Mouse (Mus musculus) neural tube, embryonic 11.5 days (tissue): Measurements from ENCODE around the gene Dazap1. TPM values are rescaled to one million over a fixed set of nuclear protein-coding genes. Genes with fewer than 3 reads are reported as not detected.
A peak's percentile ranks its signal among the peaks of the same experiment; 100 is the strongest.

Experiments used
- ATAC-seq: fragments of 200-750 bp; cut with Nextera tagmentation; 2 replicates; pipeline ENCODE4 v1.8.0; 2017; ENCODE audit warnings: moderate number of reproducible peaks, mild to moderate bottlenecking, moderate TSS enrichment, moderate library complexity; ENCODE audit not compliant: insufficient read depth, low FRiP score, low TSS enrichment
- DNase-seq: peaks from one replicate; pipeline ENCODE4 v3.0.0-alpha.2; 2015; ENCODE audit warnings: low spot score
- H3K27ac ChIP-seq: fragments of 300-500 bp; sonication (generic); 2 replicates; pipeline ENCODE4 v1.5.1; 2014; ENCODE audit warnings: low read depth, mild to moderate bottlenecking, low read length
- H3K27me3 ChIP-seq: fragments of 300-500 bp; sonication (generic); 2 replicates; pipeline ENCODE4 v1.6.1; 2014; ENCODE audit warnings: mild to moderate bottlenecking, low read length, mixed read lengths; ENCODE audit not compliant: control insufficient read depth, insufficient read depth
- H3K36me3 ChIP-seq: fragments of 300-500 bp; sonication (generic); 2 replicates; pipeline ENCODE4 v1.6.1; 2014; ENCODE audit warnings: mild to moderate bottlenecking, low read length, moderate library complexity, mixed read lengths; ENCODE audit not compliant: control insufficient read depth, insufficient read depth
- H3K4me1 ChIP-seq: fragments of 300-500 bp; sonication (generic); 2 replicates; pipeline ENCODE4 v1.6.1; 2014; ENCODE audit warnings: low read length, mixed read lengths; ENCODE audit not compliant: control insufficient read depth, insufficient read depth
- H3K4me2 ChIP-seq: fragments of 300-500 bp; sonication (generic); 2 replicates; pipeline ENCODE4 v1.6.1; 2014; ENCODE audit warnings: low read depth, mild to moderate bottlenecking, moderate library complexity
- H3K4me3 ChIP-seq: fragments of 300-500 bp; sonication (generic); 2 replicates; pipeline ENCODE4 v1.5.1; 2014; ENCODE audit warnings: low read depth, low read length
- H3K9ac ChIP-seq: fragments of 300-500 bp; sonication (generic); 2 replicates; pipeline ENCODE4 v1.6.1; 2014; ENCODE audit warnings: mild to moderate bottlenecking, low read length
- H3K9me3 ChIP-seq: fragments of 300-500 bp; sonication (generic); 2 replicates; pipeline ENCODE4 v1.6.1; 2016; ENCODE audit warnings: low read length; ENCODE audit not compliant: control insufficient read depth
- WGBS: fragments of 180-500 bp; shearing (Covaris S2); extraction: QIAGEN DNeasy Blood & Tissue Kit; methylation state at CpG from one replicate; pipeline ENCODE4 v1.1.7; 2014; 5-methylcytosine and 5-hydroxymethylcytosine counted together
- polyA plus RNA-seq: library from polyadenylated mRNA; unstranded; fragments of >200 nt; fragmentation: Nextera tagmentation; extraction: Ambion mirVana; gene quantifications from 2 replicates; pipeline ENCODE4 v1.2.1, GENCODE M21; 2014

Gene Dazap1
- polyA plus RNA-seq, 1 experiment from 2014 or later: 51.9 TPM

GRCm38 (mm10) chr10:80297526-80298133, 36.3 kb downstream of the Dazap1 start:
- DNase-seq (no peak), ATAC-seq (no peak)
- H3K36me3 ChIP-seq: peaks cover 9% of the 10 kb centered on the region
- H3K4me2 ChIP-seq: no peak overlapping the region
- 74% methylated on average over 8 of the region's 8 CpGs for WGBS
- 0 out of 2 replicates have a peak overlapping the region, but pooled peaks have one; percentile 32 for H3K9ac ChIP-seq
- H3K27me3 ChIP-seq: peaks cover 12% of the 10 kb centered on the region
- H3K27ac ChIP-seq: no peak overlapping the region
- H3K9me3 ChIP-seq: no peaks in the 10 kb centered on the region
- no peak overlapping the region for H3K4me3 ChIP-seq
- H3K4me1 ChIP-seq: peaks cover 34% of the 10 kb centered on the region

GRCm38 (mm10) chr10:80298571-80299281, 37.4 kb downstream of the Dazap1 start:
- Histone ChIP-seq H3K4me1 (peaks cover 26% of the 10 kb centered on the region), H3K27ac (peak overlapping the region; percentile 92), H3K9me3 (no peaks in the 10 kb centered on the region), H3K4me2 (peak overlapping the region; percentile 73), H3K4me3 (peak overlapping the region; percentile 61), H3K9ac (peak overlapping the region; percentile 94), H3K36me3 (peaks cover 9% of the 10 kb centered on the region), H3K27me3 (peaks cover 12% of the 10 kb centered on the region)
- peak; percentile 93 for DNase-seq
- WGBS: 4% methylated on average over 26 of the region's 26 CpGs
- peak; percentile 85 for ATAC-seq

- peaks cover 12% of the 10 kb centered on the region for H3K27me3 ChIP-seq
- H3K9me3 ChIP-seq: no peaks in the 10 kb centered on the region
- peaks cover 26% of the 10 kb centered on the region for H3K4me1 ChIP-seq
- no peak for ATAC-seq
- peak overlapping the region; percentile 92 for H3K27ac ChIP-seq
- DNase-seq: no peak
- H3K9ac ChIP-seq: peak overlapping the region; percentile 94
- peaks cover 6% of the 10 kb centered on the region for H3K36me3 ChIP-seq
- 11% methylated on average over 14 of the region's 15 CpGs for WGBS
- H3K4me2 ChIP-seq: peak overlapping the region; percentile 73
- peak overlapping the region; percentile 61 for H3K4me3 ChIP-seq
Observed at GRCm38 (mm10) chr10:80299301-80299700, 38.0 kb downstream of the Dazap1 start.

- H3K9ac ChIP-seq: peak overlapping the region; percentile 94
- no peaks in the 10 kb centered on the region for H3K9me3 ChIP-seq
- peak overlapping the region; percentile 73 for H3K4me2 ChIP-seq
- peak overlapping the region; percentile 92 for H3K27ac ChIP-seq
- H3K36me3 ChIP-seq: peaks cover 3% of the 10 kb centered on the region
- WGBS: 58% methylated on average over 10 of the region's 10 CpGs
- H3K27me3 ChIP-seq: peaks cover 15% of the 10 kb centered on the region
- H3K4me3 ChIP-seq: peak overlapping the region; percentile 61
- DNase-seq (peak; percentile 25), ATAC-seq (no peak)
- peaks cover 26% of the 10 kb centered on the region for H3K4me1 ChIP-seq
Observed at GRCm38 (mm10) chr10:80299824-80300223, 38.5 kb downstream of the Dazap1 start.

GRCm38 (mm10) chr10:80300672-80301181, 39.4 kb downstream of the Dazap1 start:
- 12% methylated on average over 11 of the region's 11 CpGs for WGBS
- Histone ChIP-seq H3K4me1 (peaks cover 23% of the 10 kb centered on the region), H3K4me3 (peak overlapping the region; percentile 61), H3K27me3 (peaks cover 19% of the 10 kb centered on the region), H3K9ac (peak overlapping the region; percentile 94), H3K36me3 (peaks cover 6% of the 10 kb centered on the region), H3K4me2 (peak overlapping the region; percentile 73), H3K9me3 (no peaks in the 10 kb centered on the region), H3K27ac (peak overlapping the region; percentile 92)
- ATAC-seq (peak; percentile 56), DNase-seq (peak; percentile 78)

GRCm38 (mm10) chr10:80301256-80302081, 40.2 kb downstream of the Dazap1 start:
- no peak for DNase-seq
- no peak for ATAC-seq
- H3K36me3 ChIP-seq: peaks cover 12% of the 10 kb centered on the region
- H3K4me3 ChIP-seq: peak overlapping the region; percentile 61
- peaks cover 22% of the 10 kb centered on the region for H3K4me1 ChIP-seq
- peak overlapping the region; percentile 94 for H3K9ac ChIP-seq
- H3K27ac ChIP-seq: peak overlapping the region; percentile 92
- 77% methylated on average over 10 of the region's 10 CpGs for WGBS
- peaks cover 20% of the 10 kb centered on the region for H3K27me3 ChIP-seq
- H3K9me3 ChIP-seq: no peaks in the 10 kb centered on the region
- peak overlapping the region; percentile 73 for H3K4me2 ChIP-seq

GRCm38 (mm10) chr10:80302082-80302355, 40.7 kb downstream of the Dazap1 start:
- H3K4me1 ChIP-seq: peaks cover 17% of the 10 kb centered on the region
- 69% methylated on average over 5 of the region's 5 CpGs for WGBS
- no peak for ATAC-seq
- H3K4me2 ChIP-seq: peak overlapping the region; percentile 73
- no peaks in the 10 kb centered on the region for H3K9me3 ChIP-seq
- H3K27ac ChIP-seq: no peak overlapping the region
- H3K36me3 ChIP-seq: peaks cover 12% of the 10 kb centered on the region
- DNase-seq: no peak
- H3K4me3 ChIP-seq: peak overlapping the region; percentile 61
- H3K27me3 ChIP-seq: peaks cover 20% of the 10 kb centered on the region
- H3K9ac ChIP-seq: peak overlapping the region; percentile 94

- H3K9me3 ChIP-seq: no peaks in the 10 kb centered on the region
- peak overlapping the region; percentile 94 for H3K9ac ChIP-seq
- peaks cover 15% of the 10 kb centered on the region for H3K36me3 ChIP-seq
Observed at GRCm38 (mm10) chr10:80302471-80302881, 41.2 kb downstream of the Dazap1 start.

More at GRCm38 (mm10) chr10:80302471-80302881, 41.2 kb downstream of the Dazap1 start:
- Histone ChIP-seq H3K4me1 (peaks cover 16% of the 10 kb centered on the region), H3K4me3 (peak overlapping the region; percentile 61), H3K4me2 (peak overlapping the region; percentile 73), H3K27me3 (peaks cover 20% of the 10 kb centered on the region), H3K27ac (no peak overlapping the region)
- ATAC-seq: no peak
- peak; percentile 16 for DNase-seq
- 12% methylated on average over 9 of the region's 9 CpGs for WGBS
